Mouse (Mus musculus): ENCODE data around the gene Fuca1. TPM values are rescaled to one million over a fixed set of nuclear protein-coding genes. Genes with fewer than 3 reads are reported as not detected.
"Not testable (repeated sequence)": the region's sequence is repeated elsewhere in the genome, so short reads cannot be mapped to it uniquely, and the experiment has no call there.

The Fuca1 gene
- polyA plus RNA-seq, 1 experiment from 2014 or later: 63.6 TPM

GRCm38 (mm10) chr4:135929828-135930227, 9.3 kb downstream of the Fuca1 start:
- H3K36me3 ChIP-seq: peaks cover 51% of the 10 kb centered on the region
- WGBS: 96% methylated on average over 9 of the region's 9 CpGs
- ATAC-seq (ENCODE audit: low read depth): no peak
- H3K9me3 ChIP-seq: no peaks in the 10 kb centered on the region
- H3K9ac ChIP-seq: no peak overlapping the region
- no peak overlapping the region for H3K27ac ChIP-seq (replicated peaks)
- H3K4me1 ChIP-seq (replicated peaks): no peaks in the 10 kb centered on the region
- H3K27me3 ChIP-seq: no peaks in the 10 kb centered on the region
- no peak overlapping the region for H3K4me2 ChIP-seq
- no peak overlapping the region for H3K4me3 ChIP-seq

- H3K9me3 ChIP-seq: no peaks in the 10 kb centered on the region
- no peak overlapping the region for H3K4me3 ChIP-seq
- H3K4me2 ChIP-seq: no peak overlapping the region
- ATAC-seq (ENCODE audit: low read depth): no peak
- H3K27ac ChIP-seq (replicated peaks): no peak overlapping the region
- no peaks in the 10 kb centered on the region for H3K27me3 ChIP-seq
- peaks cover 51% of the 10 kb centered on the region for H3K36me3 ChIP-seq
- H3K4me1 ChIP-seq (replicated peaks): no peaks in the 10 kb centered on the region
- no peak overlapping the region for H3K9ac ChIP-seq
- WGBS: 94% methylated on average over 8 of the region's 8 CpGs
These were observed 9.7 kb downstream of the Fuca1 start for GRCm38 (mm10) chr4:135930239-135930638.

GRCm38 (mm10) chr4:135931832-135932231, 11.3 kb downstream of the Fuca1 start:
- H3K4me1 ChIP-seq (replicated peaks): no peaks in the 10 kb centered on the region
- no peak for ATAC-seq (ENCODE audit: low read depth)
- H3K27ac ChIP-seq (replicated peaks): no peak overlapping the region
- H3K9ac ChIP-seq: no peak overlapping the region
- H3K27me3 ChIP-seq: no peaks in the 10 kb centered on the region
- H3K36me3 ChIP-seq: peaks cover 44% of the 10 kb centered on the region
- H3K9me3 ChIP-seq: no peaks in the 10 kb centered on the region
- no peak overlapping the region for H3K4me3 ChIP-seq
- H3K4me2 ChIP-seq: no peak overlapping the region
- 66% methylated on average over 5 of the region's 5 CpGs for WGBS

- no peaks in the 10 kb centered on the region for H3K4me1 ChIP-seq (replicated peaks)
- 51% methylated on average over 12 of the region's 12 CpGs for WGBS
- H3K36me3 ChIP-seq: peaks cover 65% of the 10 kb centered on the region
- no peaks in the 10 kb centered on the region for H3K9me3 ChIP-seq
- no peaks in the 10 kb centered on the region for H3K27me3 ChIP-seq
- no peak overlapping the region for H3K4me2 ChIP-seq
- 0 out of 2 replicates have a peak overlapping the region, but pooled peaks have one; percentile 38 for H3K9ac ChIP-seq
- no peak for ATAC-seq (ENCODE audit: low read depth)
- no peak overlapping the region for H3K4me3 ChIP-seq
- H3K27ac ChIP-seq (replicated peaks): no peak overlapping the region
These were observed 14.4 kb downstream of the Fuca1 start for GRCm38 (mm10) chr4:135934708-135935500.

- peaks cover 64% of the 10 kb centered on the region for H3K36me3 ChIP-seq
- 73% methylated on average over 5 of the region's 5 CpGs for WGBS
- no peak for ATAC-seq (ENCODE audit: low read depth)
These were observed 15.0 kb downstream of the Fuca1 start for GRCm38 (mm10) chr4:135935502-135935901.

GRCm38 (mm10) chr4:135938858-135939257, 18.3 kb downstream of the Fuca1 start:
- Histone ChIP-seq H3K4me3 (no peak overlapping the region), H3K27ac (replicated peaks) (no peak overlapping the region), H3K9me3 (no peaks in the 10 kb centered on the region), H3K36me3 (peaks cover 49% of the 10 kb centered on the region), H3K4me2 (no peak overlapping the region), H3K9ac (no peak overlapping the region), H3K4me1 (replicated peaks) (no peaks in the 10 kb centered on the region), H3K27me3 (no peaks in the 10 kb centered on the region)
- 82% methylated on average over 7 of the region's 7 CpGs for WGBS
- ATAC-seq (ENCODE audit: low read depth): no peak

More at GRCm38 (mm10) chr4:135935502-135935901, 15.0 kb downstream of the Fuca1 start:
- H3K9me3 ChIP-seq: no peaks in the 10 kb centered on the region
- H3K9ac ChIP-seq: 0 out of 2 replicates have a peak overlapping the region, but pooled peaks have one; percentile 38
- H3K4me1 ChIP-seq (replicated peaks): no peaks in the 10 kb centered on the region
- H3K27ac ChIP-seq (replicated peaks): no peak overlapping the region
- no peak overlapping the region for H3K4me3 ChIP-seq
- no peaks in the 10 kb centered on the region for H3K27me3 ChIP-seq
- H3K4me2 ChIP-seq: no peak overlapping the region

GRCm38 (mm10) chr4:135941026-135941425, 20.5 kb downstream of the Fuca1 start:
- not testable (repeated sequence) for H3K27me3 ChIP-seq; H3K4me2 ChIP-seq; H3K4me3 ChIP-seq; H3K9ac ChIP-seq; H3K4me1 ChIP-seq (replicated peaks); H3K9me3 ChIP-seq; ATAC-seq (ENCODE audit: low read depth); H3K27ac ChIP-seq (replicated peaks)
- 83% methylated on average over 8 of the region's 8 CpGs for WGBS
- peaks cover 44% of the 10 kb centered on the region for H3K36me3 ChIP-seq

- no peak for ATAC-seq (ENCODE audit: low read depth)
- 92% methylated on average over 6 of the region's 6 CpGs for WGBS
- Histone ChIP-seq H3K4me1 (replicated peaks) (peaks cover 10% of the 10 kb centered on the region), H3K36me3 (peaks cover 35% of the 10 kb centered on the region), H3K9ac (no peak overlapping the region), H3K4me2 (no peak overlapping the region), H3K27ac (replicated peaks) (no peak overlapping the region), H3K4me3 (no peak overlapping the region), H3K9me3 (no peaks in the 10 kb centered on the region), H3K27me3 (no peaks in the 10 kb centered on the region)
These were observed 21.7 kb downstream of the Fuca1 start for GRCm38 (mm10) chr4:135942193-135942592.

- H3K4me2 ChIP-seq: no peak overlapping the region
- H3K4me1 ChIP-seq (replicated peaks): peaks cover 22% of the 10 kb centered on the region
- ATAC-seq (ENCODE audit: low read depth): no peak
- no peak overlapping the region for H3K27ac ChIP-seq (replicated peaks)
- H3K36me3 ChIP-seq: peaks cover 28% of the 10 kb centered on the region
- no peaks in the 10 kb centered on the region for H3K27me3 ChIP-seq
- H3K9me3 ChIP-seq: no peaks in the 10 kb centered on the region
- 0 out of 2 replicates have a peak overlapping the region, but pooled peaks have one; percentile 38 for H3K9ac ChIP-seq
- 64% methylated on average over 4 of the region's 4 CpGs for WGBS
- no peak overlapping the region for H3K4me3 ChIP-seq
These were observed 22.9 kb downstream of the Fuca1 start for GRCm38 (mm10) chr4:135943389-135943788.

GRCm38 (mm10) chr4:135945706-135946105, 25.2 kb downstream of the Fuca1 start:
- Histone ChIP-seq H3K9ac (peak overlapping the region; percentile 83), H3K4me2 (peak overlapping the region; percentile 86), H3K27me3 (no peaks in the 10 kb centered on the region), H3K36me3 (peaks cover 9% of the 10 kb centered on the region), H3K4me1 (replicated peaks) (peaks cover 33% of the 10 kb centered on the region), H3K9me3 (no peaks in the 10 kb centered on the region), H3K4me3 (peak overlapping the region; percentile 83), H3K27ac (replicated peaks) (peak overlapping the region; percentile 79)
- ATAC-seq (ENCODE audit: low read depth): peak; percentile 22
- WGBS: 68% methylated on average over 10 of the region's 10 CpGs

- 0% methylated on average over 23 of the region's 23 CpGs for WGBS
- peak within 1 kb of the TSS; percentile 86 for H3K4me2 ChIP-seq
- H3K36me3 ChIP-seq: peaks cover 9% of the 10 kb centered on the region
- no peaks in the 10 kb centered on the region for H3K27me3 ChIP-seq
- peaks cover 33% of the 10 kb centered on the region for H3K4me1 ChIP-seq (replicated peaks)
- peak within 1 kb of the TSS; percentile 79 for H3K27ac ChIP-seq (replicated peaks)
- H3K9me3 ChIP-seq: 0 out of 2 replicates have a peak, but pooled peaks cover 1% of the 10 kb centered on the region
- ATAC-seq (ENCODE audit: low read depth): peak; percentile 93
- peak within 1 kb of the TSS; percentile 83 for H3K4me3 ChIP-seq
- H3K9ac ChIP-seq: peak within 1 kb of the TSS; percentile 83
These were observed 25.7 kb downstream of the Fuca1 start, which contains the start of gene Hmgcl for GRCm38 (mm10) chr4:135946278-135946658. Gene Hmgcl (plus strand): TSS chr4:135946448.

GRCm38 (mm10) chr4:135946659-135947301, 26.2 kb downstream of the Fuca1 start:
- Histone ChIP-seq H3K9me3 (0 out of 2 replicates have a peak, but pooled peaks cover 4% of the 10 kb centered on the region), H3K36me3 (peaks cover 14% of the 10 kb centered on the region), H3K4me1 (replicated peaks) (peaks cover 33% of the 10 kb centered on the region), H3K27ac (replicated peaks) (peak overlapping the region; percentile 79), H3K4me2 (peak overlapping the region; percentile 86), H3K4me3 (peak overlapping the region; percentile 83), H3K27me3 (no peaks in the 10 kb centered on the region), H3K9ac (peak overlapping the region; percentile 83)
- WGBS: 1% methylated on average over 28 of the region's 28 CpGs
- ATAC-seq (ENCODE audit: low read depth): peak; percentile 66

All from neural tube, embryonic 13.5 days (tissue).